Mouse (Mus musculus): ENCODE measurements around the gene Emc1. TPM values are rescaled to one million over a fixed set of nuclear protein-coding genes. Genes with fewer than 3 reads are reported as not detected.

The Emc1 gene
- 29.1 and 29.4 TPM in 2 replicates for polyA plus RNA-seq (2015; fragmentation: Nextera tagmentation; extraction: Ambion mirVana)

DNA sequence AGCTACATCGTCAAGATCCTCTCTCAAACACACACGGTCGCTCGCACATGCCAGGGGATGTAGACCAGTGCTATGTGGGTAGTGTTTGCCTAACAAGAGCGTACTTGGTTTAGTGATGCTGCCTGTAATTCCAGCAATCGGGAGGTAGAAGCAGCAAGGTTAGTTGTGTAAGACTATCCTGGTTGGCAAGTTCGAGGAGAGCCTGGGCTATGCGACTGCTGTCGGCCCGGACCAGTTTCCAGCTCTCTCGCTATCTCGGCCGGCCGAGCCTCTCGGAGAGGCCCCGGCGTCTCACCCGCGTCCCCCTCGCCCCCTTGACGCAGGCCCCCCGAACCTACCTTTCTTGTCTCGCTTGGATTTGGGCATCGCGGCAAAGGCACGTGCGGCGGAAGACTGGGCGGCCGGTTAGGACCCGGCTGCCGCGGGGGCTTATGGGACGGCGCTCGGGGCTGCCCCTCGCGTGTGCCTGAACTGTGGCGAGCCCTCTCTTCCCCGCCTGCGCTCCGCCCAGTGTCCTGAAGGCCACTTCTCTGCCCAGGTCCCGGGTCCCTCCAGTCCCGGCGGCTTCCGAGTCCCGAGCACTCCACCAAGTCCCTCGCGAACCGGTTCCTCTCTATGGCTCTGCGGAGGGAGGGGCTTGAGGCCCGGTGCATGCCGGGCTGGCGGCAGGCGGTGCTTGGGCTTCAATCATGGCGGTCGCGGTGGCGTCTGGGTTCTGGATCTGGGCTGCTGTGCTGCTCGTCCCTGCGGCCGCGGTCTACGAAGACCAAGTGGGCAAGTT, at the start of gene Emc1, which contains the start of the genes Mrto4 and Ubr4:
Gene Emc1, plus strand, starts transcription at position 657 of the 781 bp plus-strand sequence.
Gene Mrto4, minus strand, starts transcription at position 646 of the 781 bp plus-strand sequence.
Gene Ubr4, plus strand, starts transcription at position 679 of the 781 bp plus-strand sequence.
- Histone ChIP-seq H3K9ac (peak within 1 kb of the TSS; percentile 94), H3K4me2 (peak within 1 kb of the TSS; percentile 95), H3K4me3 (peak within 1 kb of the TSS; percentile 88), H3K27ac (peak within 1 kb of the TSS; percentile 94), H3K9me3 (no peaks in the 10 kb centered on the region), H3K27me3 (no peaks in the 10 kb centered on the region), H3K4me1 (peaks cover 21% of the 10 kb centered on the region), H3K36me3 (peaks cover 54% of the 10 kb centered on the region)
- ATAC-seq (ENCODE audit: insufficient number of reproducible peaks, insufficient read depth, low FRiP score, low TSS enrichment, low read depth): peak; percentile 85
- WGBS: under 1% methylated on average over 64 of the region's 64 CpGs

- Histone ChIP-seq H3K9ac (no peak overlapping the region), H3K4me2 (no peak overlapping the region), H3K4me3 (no peak overlapping the region), H3K4me1 (peaks cover 16% of the 10 kb centered on the region), H3K36me3 (peaks cover 51% of the 10 kb centered on the region), H3K9me3 (no peaks in the 10 kb centered on the region), H3K27me3 (no peaks in the 10 kb centered on the region), H3K27ac (no peak overlapping the region)
- WGBS: 98% methylated on average over 3 of the region's 3 CpGs
- no peak for ATAC-seq (ENCODE audit: insufficient number of reproducible peaks, insufficient read depth, low FRiP score, low TSS enrichment, low read depth)
These were observed 46.9 kb upstream of the Emc1 start for GRCm38 (mm10) chr4:139305521-139305920.

DNA sequence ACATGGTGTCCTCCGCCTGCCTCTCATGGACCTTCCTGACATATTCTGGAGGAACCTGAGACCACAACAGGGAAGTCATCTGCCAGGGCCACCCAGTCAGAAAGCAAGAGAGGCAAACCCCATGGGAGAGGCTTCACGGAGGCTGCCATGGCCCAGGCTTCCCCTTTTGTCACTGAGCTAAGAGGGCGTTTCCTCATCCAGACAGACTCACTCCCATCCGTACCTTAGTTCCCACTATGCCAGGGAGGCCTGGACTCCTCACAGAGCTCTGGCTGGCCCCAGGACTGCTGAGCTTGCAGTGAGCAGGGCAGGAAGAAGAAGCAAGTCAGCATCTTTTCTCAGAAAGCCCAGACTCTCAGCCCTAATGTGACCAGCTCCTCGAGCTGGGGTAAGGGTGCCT, 44.5 kb upstream of the Emc1 start:
- Histone ChIP-seq H3K4me1 (peaks cover 31% of the 10 kb centered on the region), H3K9ac (no peak overlapping the region), H3K36me3 (peaks cover 29% of the 10 kb centered on the region), H3K4me2 (no peak overlapping the region), H3K9me3 (no peaks in the 10 kb centered on the region), H3K27ac (no peak overlapping the region), H3K27me3 (no peaks in the 10 kb centered on the region), H3K4me3 (no peak overlapping the region)
- no peak for ATAC-seq (ENCODE audit: insufficient number of reproducible peaks, insufficient read depth, low FRiP score, low TSS enrichment, low read depth)
- WGBS: 90% methylated on average over 5 of the region's 5 CpGs

- H3K9ac ChIP-seq: peak overlapping the region; percentile 97
- H3K27ac ChIP-seq: peak overlapping the region; percentile 68; the same call in 1 of the 2 replicates
- WGBS: 20% methylated on average over 6 of the region's 6 CpGs
- H3K4me1 ChIP-seq: peaks cover 31% of the 10 kb centered on the region
- ATAC-seq (ENCODE audit: insufficient number of reproducible peaks, insufficient read depth, low FRiP score, low TSS enrichment, low read depth): no peak
- H3K4me2 ChIP-seq: peak overlapping the region; percentile 96
- no peaks in the 10 kb centered on the region for H3K9me3 ChIP-seq
- no peaks in the 10 kb centered on the region for H3K27me3 ChIP-seq
- peak overlapping the region; percentile 99 for H3K4me3 ChIP-seq
- H3K36me3 ChIP-seq: peaks cover 32% of the 10 kb centered on the region
These were observed 42.7 kb upstream of the Emc1 start for GRCm38 (mm10) chr4:139309651-139310050.

DNA sequence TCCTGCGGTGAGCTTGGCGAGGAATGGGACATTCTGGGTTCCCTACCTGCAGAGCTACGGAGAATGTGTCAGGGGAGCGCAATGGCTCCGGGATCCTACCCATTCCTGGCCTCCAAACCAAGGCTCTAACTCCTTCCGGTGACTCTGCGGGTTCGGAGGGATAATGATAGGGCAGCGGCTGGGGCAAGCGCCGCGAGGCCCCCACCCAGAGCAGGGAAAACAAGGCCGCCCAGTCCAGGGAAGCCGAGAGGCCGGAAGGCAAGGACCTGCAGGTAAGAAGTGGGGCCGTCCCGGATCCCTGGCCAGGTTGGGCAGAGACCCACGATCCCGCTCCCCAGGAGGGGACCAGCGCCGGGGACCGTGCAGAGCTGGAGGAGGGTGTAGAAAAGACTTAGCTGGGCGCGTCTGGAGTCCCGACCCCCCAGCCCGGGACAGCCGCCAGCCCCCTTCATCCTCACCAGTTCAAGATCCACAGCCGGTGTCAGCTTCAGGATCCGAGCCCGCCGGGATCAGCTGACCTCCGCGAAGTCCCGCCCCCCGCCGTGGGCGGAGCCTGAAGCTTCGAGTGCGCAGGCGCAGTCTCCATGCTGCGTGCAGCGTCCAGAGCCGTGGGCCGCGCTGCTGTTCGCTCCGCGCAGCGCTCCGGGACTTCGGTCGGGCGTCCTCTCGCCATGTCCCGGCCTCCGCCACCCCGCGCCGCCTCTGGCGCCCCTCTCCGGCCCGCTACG, 42.1 kb upstream of the Emc1 start, which contains the start of the genes Pqlc2 and Akr7a5:
Gene Pqlc2, minus strand, starts transcription at position 538 of the 728 bp plus-strand sequence.
Gene Akr7a5, plus strand, starts transcription at position 574 of the 728 bp plus-strand sequence.
- Histone ChIP-seq H3K4me3 (peak within 1 kb of the TSS; percentile 99), H3K9me3 (no peaks in the 10 kb centered on the region), H3K36me3 (peaks cover 33% of the 10 kb centered on the region), H3K4me2 (peak within 1 kb of the TSS; percentile 96), H3K4me1 (peaks cover 31% of the 10 kb centered on the region), H3K27me3 (no peaks in the 10 kb centered on the region), H3K9ac (peak within 1 kb of the TSS; percentile 97), H3K27ac (peak within 1 kb of the TSS; percentile 81)
- under 1% methylated on average over 63 of the region's 63 CpGs for WGBS
- peak; percentile 79 for ATAC-seq (ENCODE audit: insufficient number of reproducible peaks, insufficient read depth, low FRiP score, low TSS enrichment, low read depth)

- peak overlapping the region; percentile 96 for H3K4me2 ChIP-seq
- WGBS: under 1% methylated on average over 53 of the region's 53 CpGs
- H3K9ac ChIP-seq: peak overlapping the region; percentile 97
- H3K9me3 ChIP-seq: no peaks in the 10 kb centered on the region
- peak overlapping the region; percentile 99 for H3K4me3 ChIP-seq
- peak; percentile 46; the same call in 1 of the 2 replicates for ATAC-seq (ENCODE audit: insufficient number of reproducible peaks, insufficient read depth, low FRiP score, low TSS enrichment, low read depth)
- peak overlapping the region; percentile 81 for H3K27ac ChIP-seq
- no peaks in the 10 kb centered on the region for H3K27me3 ChIP-seq
- peaks cover 33% of the 10 kb centered on the region for H3K36me3 ChIP-seq
- peaks cover 31% of the 10 kb centered on the region for H3K4me1 ChIP-seq
These were observed 41.3 kb upstream of the Emc1 start for GRCm38 (mm10) chr4:139310899-139311701.

DNA sequence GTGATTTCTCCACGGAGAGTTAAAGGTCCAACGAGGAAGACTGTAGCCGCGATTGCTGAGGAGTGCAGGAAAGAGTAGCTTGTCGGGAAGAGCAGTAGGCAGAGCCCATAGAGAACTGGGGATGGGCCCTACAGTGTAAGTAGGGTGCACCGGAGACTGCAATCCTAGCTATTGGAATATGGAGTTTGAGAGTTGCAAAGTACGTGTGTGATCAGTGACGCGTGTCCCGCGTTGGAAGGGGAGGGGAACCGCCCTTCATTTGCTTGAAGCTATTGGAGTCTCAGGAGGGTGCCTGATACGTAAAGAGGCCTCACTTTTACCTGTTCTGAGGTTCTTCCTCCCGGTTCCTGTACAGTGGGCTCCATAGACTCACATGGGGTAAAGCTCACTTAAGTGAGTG, 40.7 kb upstream of the Emc1 start:
- peak overlapping the region; percentile 97 for H3K9ac ChIP-seq
- no peaks in the 10 kb centered on the region for H3K27me3 ChIP-seq
- H3K36me3 ChIP-seq: peaks cover 31% of the 10 kb centered on the region
- H3K4me3 ChIP-seq: peak overlapping the region; percentile 99
- peaks cover 31% of the 10 kb centered on the region for H3K4me1 ChIP-seq
- WGBS: 6% methylated on average over 14 of the region's 14 CpGs
- no peaks in the 10 kb centered on the region for H3K9me3 ChIP-seq
- no peak for ATAC-seq (ENCODE audit: insufficient number of reproducible peaks, insufficient read depth, low FRiP score, low TSS enrichment, low read depth)
- H3K27ac ChIP-seq: no peak overlapping the region
- peak overlapping the region; percentile 96 for H3K4me2 ChIP-seq

GRCm38 (mm10) chr4:139312632-139313031, 39.8 kb upstream of the Emc1 start:
- WGBS: 58% methylated on average over 4 of the region's 4 CpGs
- no peaks in the 10 kb centered on the region for H3K27me3 ChIP-seq

GRCm38 (mm10) chr4:139318449-139318848, 33.9 kb upstream of the Emc1 start:
- Histone ChIP-seq H3K4me2 (no peak overlapping the region), H3K9ac (no peak overlapping the region), H3K27me3 (no peaks in the 10 kb centered on the region), H3K4me3 (no peak overlapping the region), H3K9me3 (no peaks in the 10 kb centered on the region), H3K36me3 (peaks cover 61% of the 10 kb centered on the region), H3K27ac (no peak overlapping the region), H3K4me1 (no peaks in the 10 kb centered on the region)
- 91% methylated on average over 11 of the region's 11 CpGs for WGBS
- ATAC-seq (ENCODE audit: insufficient number of reproducible peaks, insufficient read depth, low FRiP score, low TSS enrichment, low read depth): no peak

More at GRCm38 (mm10) chr4:139312632-139313031, 39.8 kb upstream of the Emc1 start:
- Histone ChIP-seq H3K4me3 (no peak overlapping the region), H3K4me1 (peaks cover 31% of the 10 kb centered on the region), H3K4me2 (peak overlapping the region; percentile 96; the same call in 1 of the 2 replicates), H3K9ac (0 out of 2 replicates have a peak overlapping the region, but pooled peaks have one; percentile 97), H3K36me3 (peaks cover 36% of the 10 kb centered on the region), H3K9me3 (no peaks in the 10 kb centered on the region), H3K27ac (no peak overlapping the region)
- ATAC-seq (ENCODE audit: insufficient number of reproducible peaks, insufficient read depth, low FRiP score, low TSS enrichment, low read depth): no peak

DNA sequence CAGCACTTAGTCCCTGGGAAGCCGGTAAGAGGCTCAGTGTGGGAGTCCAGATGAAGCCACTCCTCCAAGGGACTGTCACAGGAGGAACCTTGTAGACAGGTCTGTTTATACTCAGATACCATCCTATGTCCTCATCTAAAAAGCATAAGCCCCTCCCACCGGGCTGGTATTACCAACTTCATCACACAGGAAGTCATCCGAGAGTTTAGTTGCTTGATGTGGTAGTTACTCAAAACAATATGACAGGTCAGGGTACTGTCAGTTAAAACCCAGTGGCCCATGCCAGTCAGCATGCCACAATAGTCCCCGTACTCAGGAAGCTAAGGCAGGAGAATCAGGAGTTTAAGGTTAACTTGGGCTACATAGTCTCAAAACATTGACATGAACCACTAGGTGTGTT, 32.6 kb upstream of the Emc1 start:
- Histone ChIP-seq H3K4me1 (no peaks in the 10 kb centered on the region), H3K9me3 (no peaks in the 10 kb centered on the region), H3K27me3 (no peaks in the 10 kb centered on the region), H3K9ac (no peak overlapping the region), H3K4me2 (no peak overlapping the region), H3K4me3 (no peak overlapping the region), H3K36me3 (peaks cover 52% of the 10 kb centered on the region), H3K27ac (no peak overlapping the region)
- ATAC-seq (ENCODE audit: insufficient number of reproducible peaks, insufficient read depth, low FRiP score, low TSS enrichment, low read depth): no peak
- WGBS: 83% methylated on average over 4 of the region's 4 CpGs

- H3K36me3 ChIP-seq: no peaks in the 10 kb centered on the region
- no peaks in the 10 kb centered on the region; the same call in 1 of the 2 replicates for H3K27me3 ChIP-seq
- no peak overlapping the region for H3K27ac ChIP-seq
- peak; percentile 69; the same call in 1 of the 2 replicates for ATAC-seq (ENCODE audit: insufficient number of reproducible peaks, insufficient read depth, low FRiP score, low TSS enrichment, low read depth)
- H3K9me3 ChIP-seq: no peaks in the 10 kb centered on the region
- peak overlapping the region; percentile 27 for H3K4me3 ChIP-seq
- H3K4me2 ChIP-seq: peak overlapping the region; percentile 51
- 12% methylated on average over 10 of the region's 10 CpGs for WGBS
- no peaks in the 10 kb centered on the region for H3K4me1 ChIP-seq
- no peak overlapping the region for H3K9ac ChIP-seq
These were observed 21.8 kb upstream of the Emc1 start for GRCm38 (mm10) chr4:139330605-139331004.

Measured in embryonic facial prominence, embryonic 13.5 days (tissue).